ENCODE assay signal across 11 mouse cellular contexts in the genomic region with DNA sequence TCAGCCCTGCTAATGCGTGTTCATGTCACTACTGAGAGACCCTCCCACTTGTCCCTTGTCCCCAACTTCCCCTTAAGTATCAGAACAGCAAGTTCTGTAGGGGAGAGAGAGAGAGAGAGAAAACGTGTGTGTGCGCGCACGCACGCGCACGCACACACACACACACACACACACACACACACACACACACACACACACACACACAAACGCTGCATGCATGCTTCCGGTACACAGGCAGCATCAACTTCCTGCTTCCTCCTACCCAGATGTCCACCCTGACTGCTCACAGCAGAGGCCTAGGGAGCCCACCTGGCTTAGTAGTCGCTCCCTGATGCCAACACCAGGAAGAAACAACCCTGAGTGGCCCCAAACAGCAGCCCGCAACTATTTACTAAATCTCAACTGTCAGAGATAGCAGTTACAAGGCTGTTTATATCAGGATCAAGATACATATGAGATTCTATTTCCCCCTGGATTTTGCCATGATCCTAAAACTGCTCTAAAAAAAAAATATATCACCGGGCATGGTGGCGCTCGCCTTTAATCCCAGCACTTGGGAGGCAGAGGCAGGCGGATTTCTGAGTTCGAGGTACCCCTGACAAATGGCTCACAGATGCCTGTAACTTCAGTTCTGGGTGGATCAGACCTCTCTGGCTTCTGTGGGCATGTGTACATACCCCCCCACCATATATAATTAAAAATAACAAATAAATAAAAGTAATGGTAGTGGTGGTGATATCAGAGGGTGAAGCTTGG. TPM values are rescaled to one million over a fixed set of nuclear protein-coding genes. Genes with fewer than 3 reads are reported as not detected.
DNase-seq lines count a peak whose midpoint lies in the region; TF ChIP-seq lines count a peak whose summit lies in the region.
"Had no signal": no experiment of that assay in that cellular context is flagged by ENCODE, and none has a peak within 500 bp of the region (broad histone marks: within the 10 kb centered on the region; RNA-seq: fewer than 3 reads in every experiment).

No protein-coding gene starts in this region.

- DNase-seq in gastrocnemius, adult 2 months, result peak; percentile 23
- no peak for DNase-seq in gastrocnemius, adult 8-10 months (ENCODE audit: low spot score in 2 of 2)
- peak; percentile 39 to 49 for DNase-seq in spleen, adult 18-20 months
- DNase-seq in spleen, adult 12 weeks (ENCODE audit: low spot score), result no peak
- peak; percentile 53 to 58 for DNase-seq in lung, postnatal 4 days
- DNase-seq in thymus, postnatal 4 days, result peak; percentile 74
- DNase-seq in yolk sac, embryonic 10.5 days (ENCODE audit: low spot score), result no peak
- no peak for DNase-seq in layer of hippocampus, adult 9-10 months (ENCODE audit: low spot score)
- DNase-seq: embryo, embryonic 11 days; right cerebral cortex, postnatal 14 days had no signal

- H3K27ac ChIP-seq in gastrocnemius, adult 2 months, result peak overlapping the region; percentile 96
- H3K27ac ChIP-seq: midbrain, embryonic 12.5 days had no signal

- TF ChIP-seq CTCF in gastrocnemius, adult 2 months (IDR thresholded peaks at IDR 0.05), result no peak

- no peak overlapping the region for H3K4me3 ChIP-seq in gastrocnemius, adult 2 months
- H3K4me3 ChIP-seq: midbrain, embryonic 12.5 days had no signal

- intact Hi-C loops in gastrocnemius, adult 2 months (cut with DNase I), result loop anchor here (5.0 kb wide), 2 partner anchors 33 to 47 kb away; partner anchors contain the start of gene Adgre5

RNA-seq across cellular contexts. Expression of gene Pkn1, which starts 3.5 kb away (rescaled TPM):
- total RNA-seq in gastrocnemius, adult 2 months (2021), result 10 to 100 TPM; 25.8 to 29.9 TPM
- 10 to 100 TPM; 23.2 to 24.1 (median 23.6) TPM for total RNA-seq in gastrocnemius, adult 8-10 months (2022)

RNA-seq across cellular contexts. Expression of gene Ddx39, which starts 19.4 kb away (rescaled TPM):
- 10 to 100 TPM; 11.2 to 13.1 TPM for total RNA-seq in gastrocnemius, adult 2 months (2021)
- total RNA-seq in gastrocnemius, adult 8-10 months (2022), result 10 to 100 TPM; 10.6 to 12.0 (median 11.7) TPM

RNA-seq across cellular contexts. Expression of gene Ptger1, which starts 29.1 kb away (rescaled TPM):
- under 1 TPM; 0.08 to 0.39 TPM for total RNA-seq in gastrocnemius, adult 2 months (2021)
- under 1 TPM in 2 of 4 experiments, not detected in 2; 0.15 to 0.16 TPM for total RNA-seq in gastrocnemius, adult 8-10 months (2022)

RNA-seq across cellular contexts. Expression of gene Gipc1, which starts 43.1 kb away (rescaled TPM):
- 10 to 100 TPM; 17.8 to 20.3 TPM for total RNA-seq in gastrocnemius, adult 2 months (2021)
- 10 to 100 TPM; 14.5 to 18.1 (median 17.6) TPM for total RNA-seq in gastrocnemius, adult 8-10 months (2022)

RNA-seq across cellular contexts. Expression of gene Adgre5, which starts 45.6 kb away (rescaled TPM):
- total RNA-seq in gastrocnemius, adult 2 months (2021), result 10 to 100 TPM; 16.3 to 27.7 TPM
- 10 to 100 TPM; 14.6 to 17.2 (median 15.6) TPM for total RNA-seq in gastrocnemius, adult 8-10 months (2022)

Comparison
In these comparisons a context has a peak if more than half of its experiments do, and no peak if none do; other contexts are left out.
1. DNase-seq: peak in gastrocnemius, adult 2 months (single experiment), spleen, adult 18-20 months (2 of 2), lung, postnatal 4 days (2 of 2) and thymus, postnatal 4 days (single experiment); none in gastrocnemius, adult 8-10 months (0 of 2), spleen, adult 12 weeks (single experiment), yolk sac, embryonic 10.5 days (single experiment) and layer of hippocampus, adult 9-10 months (single experiment).